Mouse (Mus musculus) lung, postnatal 25 days (tissue): Measurements from ENCODE around the gene Ppp3cb.
"Not testable (repeated sequence)": the region's sequence is repeated elsewhere in the genome, so short reads cannot be mapped to it uniquely, and the experiment has no call there.

Experiments
- DNase-seq: peaks from one replicate; pipeline ENCODE4 v3.0.0; 2022; ENCODE audit warnings: low spot score

The Ppp3cb gene

DNA sequence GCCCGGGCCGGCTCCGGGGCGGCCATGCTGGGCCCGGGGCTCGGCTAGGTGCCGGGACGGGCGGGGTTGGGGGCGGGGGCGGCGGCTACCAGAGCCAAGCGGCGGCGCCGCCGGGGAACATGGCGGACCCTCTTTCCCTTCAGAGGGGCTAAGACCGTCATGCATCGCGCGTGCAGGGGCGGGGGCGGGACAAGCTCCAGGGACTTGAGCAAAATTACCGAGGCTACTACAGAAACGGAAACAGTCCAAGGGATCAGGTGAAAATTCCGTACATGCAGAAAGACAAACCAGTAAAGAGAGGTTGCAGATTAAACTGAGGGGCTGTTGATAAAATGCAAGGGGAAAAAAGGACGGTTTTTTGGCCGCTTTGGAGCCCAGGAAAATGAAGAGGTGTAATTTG, at the start of gene Ppp3cb:
Ppp3cb (minus strand) TSS at position 159 of the 400 bp plus-strand sequence.
- DNase-seq, result peak; percentile 87

- DNase-seq, result no peak
These were observed 49.4 kb upstream of the Ppp3cb start for GRCm38 (mm10) chr14:20595781-20596180.

DNA sequence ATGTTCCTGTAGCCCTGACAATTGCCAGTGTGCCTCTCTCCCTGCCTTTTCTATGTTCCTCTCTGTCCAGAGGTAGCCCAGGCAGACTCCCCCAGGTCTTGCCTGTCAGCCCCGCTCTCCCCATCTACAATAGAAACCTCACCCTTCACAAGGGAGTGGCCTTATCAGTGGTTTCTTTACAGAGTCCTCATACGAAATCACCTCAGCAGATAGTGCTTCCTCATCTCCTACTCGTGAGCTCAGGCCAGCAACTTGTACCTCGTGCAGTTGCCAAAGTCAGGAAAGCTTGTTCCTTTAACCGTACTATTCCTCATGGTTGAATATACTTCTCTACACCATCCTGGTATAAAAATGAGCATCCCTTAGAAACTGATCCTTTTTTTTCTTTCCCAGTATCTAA, 41.1 kb upstream of the Ppp3cb start:
- DNase-seq, result no peak

DNA sequence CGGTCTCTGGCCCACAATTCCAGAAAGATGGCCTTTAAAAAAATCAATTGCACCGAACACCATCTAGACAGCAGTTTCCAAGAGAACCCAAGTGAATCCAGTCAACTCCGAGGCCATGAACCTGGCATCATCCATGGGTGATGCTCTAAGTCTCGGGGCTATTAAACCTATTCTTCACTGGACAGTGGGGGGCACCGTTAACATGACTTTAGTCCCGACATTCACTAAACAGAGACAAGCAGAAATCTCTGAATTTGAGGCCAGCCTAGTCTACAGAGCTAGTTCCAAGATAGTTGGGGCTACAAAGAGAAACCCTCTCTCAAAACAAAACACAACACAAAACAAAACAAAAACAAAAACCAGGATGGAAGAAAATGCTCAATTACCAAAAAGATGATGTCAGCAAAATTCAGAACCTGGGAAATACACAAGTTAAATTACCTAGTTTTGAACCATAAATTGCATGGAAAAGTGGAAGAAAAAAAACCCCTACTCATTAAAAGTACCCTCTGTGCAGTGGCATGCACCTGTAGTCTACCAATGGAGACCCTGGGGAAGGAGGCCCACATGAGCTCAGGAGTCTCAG, 32.5 kb upstream of the Ppp3cb start:
- DNase-seq, result peak; percentile 12

GRCm38 (mm10) chr14:20576179-20576578, 29.8 kb upstream of the Ppp3cb start:
- DNase-seq, result peak; percentile 79

- not testable (repeated sequence) for DNase-seq
These were observed 26.8 kb upstream of the Ppp3cb start for GRCm38 (mm10) chr14:20573196-20573595.

DNA sequence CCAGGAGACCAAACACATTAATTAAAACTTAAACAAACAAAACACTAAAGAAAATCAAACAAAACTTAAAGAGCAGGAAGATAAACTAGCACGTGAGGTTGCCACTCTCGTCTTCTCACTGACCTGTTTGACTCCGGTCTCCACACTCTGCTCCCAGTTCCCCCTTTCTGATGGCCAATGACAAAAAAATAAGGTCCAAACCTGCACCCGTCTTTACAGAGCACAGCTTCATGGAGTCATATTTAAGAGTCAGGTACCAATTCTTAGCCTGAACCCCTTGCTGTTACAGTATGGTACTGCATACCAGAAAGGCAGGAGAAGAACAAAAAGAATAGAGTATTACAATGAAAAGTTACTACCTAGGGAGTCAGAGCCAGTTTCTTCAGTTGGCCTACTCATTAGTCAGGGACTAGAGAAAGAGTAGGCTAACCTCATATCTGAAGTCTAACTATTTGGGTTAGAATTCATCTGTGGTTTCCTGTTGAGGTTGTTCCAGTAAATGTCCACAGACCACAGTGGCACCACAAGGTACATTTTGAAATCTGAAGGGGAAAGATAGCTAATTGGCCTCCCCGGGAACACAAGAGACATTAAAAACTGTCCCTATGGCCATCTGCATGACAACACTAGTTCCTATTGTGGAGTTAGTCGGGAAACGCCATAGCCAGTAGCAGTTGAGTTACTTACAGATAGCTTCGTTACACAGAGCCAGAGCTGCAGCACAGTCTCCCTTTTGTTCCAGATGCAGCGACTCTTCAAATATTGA, 19.1 kb upstream of the Ppp3cb start:
- DNase-seq, result peak; percentile 1

- DNase-seq, result no peak
These were observed 18.3 kb upstream of the Ppp3cb start for GRCm38 (mm10) chr14:20564692-20565091.

- DNase-seq, result no peak
These were observed 15.5 kb upstream of the Ppp3cb start for GRCm38 (mm10) chr14:20561897-20562296.

GRCm38 (mm10) chr14:20550136-20550535, 3.8 kb upstream of the Ppp3cb start:
- DNase-seq, result no peak

- DNase-seq, result peak; percentile 93
These were observed 643 bp downstream of the Ppp3cb start for GRCm38 (mm10) chr14:20545529-20546331.

- DNase-seq, result no peak
These were observed 1.6 kb downstream of the Ppp3cb start for GRCm38 (mm10) chr14:20544467-20545411.

DNA sequence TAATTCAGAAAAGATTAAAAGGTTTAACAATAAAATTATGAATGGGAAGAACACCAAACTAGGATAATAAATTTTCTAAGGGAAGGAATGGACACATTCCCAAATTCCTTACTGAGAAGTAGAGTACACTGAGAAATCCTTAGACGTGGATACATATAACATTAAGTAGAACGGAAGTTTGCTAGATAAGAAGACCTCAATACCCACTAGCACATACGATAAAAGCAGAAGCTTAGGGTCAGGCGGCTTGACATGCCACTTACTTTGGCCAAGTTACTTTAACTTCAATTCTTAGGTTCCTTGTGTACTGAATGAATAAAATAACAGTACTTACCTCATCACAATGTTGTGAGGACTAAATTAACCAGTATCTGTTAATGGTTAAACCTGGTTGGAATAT, 16.7 kb downstream of the Ppp3cb start:
- DNase-seq, result no peak

GRCm38 (mm10) chr14:20520179-20520578, 26.2 kb downstream of the Ppp3cb start:
- DNase-seq, result no peak

GRCm38 (mm10) chr14:20508424-20508823, 37.9 kb downstream of the Ppp3cb start:
- DNase-seq, result no peak

DNA sequence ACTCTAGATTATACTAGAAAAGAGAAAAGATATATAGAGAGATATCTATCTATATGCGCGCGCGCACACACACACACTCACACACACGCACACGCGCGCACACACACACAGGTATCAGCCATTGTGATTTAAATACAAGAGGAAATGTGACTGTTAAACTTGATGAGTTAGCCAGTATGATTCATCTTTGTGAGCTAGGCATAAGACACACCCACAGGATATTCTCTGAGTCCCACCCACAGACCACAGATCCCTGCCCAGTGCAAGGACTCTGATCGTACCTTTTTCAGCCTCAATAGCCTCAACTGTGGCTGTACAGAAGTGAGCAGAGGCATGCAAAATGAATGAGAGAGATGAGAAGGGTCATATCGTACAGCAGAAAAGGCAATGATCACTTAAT, 43.4 kb downstream of the Ppp3cb start:
- peak; percentile 7 for DNase-seq

DNA sequence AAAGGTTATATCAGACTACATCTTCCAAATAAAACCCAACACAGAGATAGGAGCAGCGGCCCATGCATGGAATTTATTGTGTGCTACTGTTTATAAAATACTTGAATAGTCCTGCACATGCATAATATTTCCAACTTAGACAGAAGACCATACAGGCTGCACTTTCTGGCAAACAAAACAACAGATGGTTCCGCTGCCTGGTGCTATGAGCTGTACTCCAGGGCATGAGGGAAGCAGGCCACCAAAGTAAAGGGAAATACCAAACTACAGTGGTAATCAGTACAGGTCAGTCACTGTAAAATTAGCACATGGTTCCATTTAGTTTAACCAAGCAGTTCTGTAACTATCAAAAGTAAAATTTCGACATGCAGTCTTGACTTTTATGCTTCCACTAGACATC, 46.4 kb downstream of the Ppp3cb start:
- DNase-seq, result no peak

DNA sequence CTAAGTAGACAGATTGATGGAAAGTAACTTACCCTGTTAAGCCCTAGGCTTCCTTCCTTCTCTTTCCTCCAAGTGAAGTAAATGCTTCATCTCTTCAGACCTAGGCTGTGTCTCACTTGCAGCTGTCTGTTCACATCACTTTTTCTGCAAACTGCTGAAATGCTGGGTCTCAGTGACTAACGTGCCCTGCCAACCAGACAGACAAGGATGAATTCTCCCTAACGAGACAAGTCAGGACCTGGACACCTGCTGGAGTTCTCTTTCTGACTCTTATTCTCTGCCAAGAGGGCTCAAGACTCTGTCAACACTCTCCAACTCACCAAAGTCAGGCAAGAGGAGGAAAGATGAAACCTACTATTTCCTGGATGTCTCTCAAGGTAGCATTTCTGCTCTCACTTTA, 49.8 kb downstream of the Ppp3cb start, which contains the start of gene Mss51:
Mss51 (minus strand) TSS at position 299 of the 400 bp plus-strand sequence.
- DNase-seq, result no peak

DNA sequence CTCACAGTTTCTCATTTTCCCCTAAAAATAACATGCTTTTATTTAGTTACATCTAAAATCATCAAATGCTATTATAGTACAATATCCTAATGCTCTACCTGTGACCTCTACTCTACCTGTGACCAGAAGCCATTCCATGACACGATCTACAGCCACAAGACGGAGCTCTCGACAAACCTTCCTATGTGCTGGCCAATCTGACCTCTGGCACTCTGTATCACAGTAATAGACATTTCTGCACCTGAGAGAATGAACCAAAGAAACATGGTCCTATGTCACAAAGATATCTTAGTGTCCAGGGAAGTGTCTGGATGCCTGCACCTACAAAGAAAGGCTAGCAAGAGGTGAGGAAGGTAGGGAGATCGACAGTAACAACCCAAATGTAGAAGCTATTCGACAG, 60.3 kb downstream of the Ppp3cb start:
- no peak for DNase-seq

DNA sequence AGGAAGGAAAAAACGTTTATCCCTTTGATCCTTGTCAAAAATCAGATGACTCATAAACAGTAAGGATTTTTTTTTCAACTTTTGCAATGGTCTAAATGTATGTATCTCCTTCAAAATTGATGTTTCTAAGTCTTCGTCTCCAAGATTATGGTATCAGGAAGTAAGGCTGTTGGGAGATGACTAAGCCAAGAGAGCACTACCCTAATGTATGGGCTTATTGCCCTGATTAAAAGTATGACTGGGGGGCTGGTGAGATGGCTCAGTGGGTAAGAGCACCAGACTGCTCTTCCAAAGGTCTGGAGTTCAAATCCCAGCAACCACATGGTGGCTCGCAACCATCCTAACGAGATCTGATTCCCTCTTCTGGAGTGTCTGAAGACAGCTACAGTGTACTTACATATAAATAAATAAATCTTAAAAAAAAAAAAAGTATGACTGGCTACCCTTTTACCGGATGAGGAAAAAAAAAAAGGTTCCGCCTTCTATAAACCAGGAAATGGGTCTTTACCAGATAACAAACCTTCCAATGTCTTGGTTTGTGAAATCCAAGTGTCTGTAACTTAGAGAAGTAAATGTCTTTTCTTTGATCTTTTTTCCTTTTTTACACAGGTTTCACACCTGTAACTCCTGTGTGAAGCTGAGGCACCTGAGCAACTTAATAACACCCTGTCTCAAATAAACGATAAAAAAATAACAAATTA, 64.2 kb downstream of the Ppp3cb start:
- DNase-seq, result no peak

DNA sequence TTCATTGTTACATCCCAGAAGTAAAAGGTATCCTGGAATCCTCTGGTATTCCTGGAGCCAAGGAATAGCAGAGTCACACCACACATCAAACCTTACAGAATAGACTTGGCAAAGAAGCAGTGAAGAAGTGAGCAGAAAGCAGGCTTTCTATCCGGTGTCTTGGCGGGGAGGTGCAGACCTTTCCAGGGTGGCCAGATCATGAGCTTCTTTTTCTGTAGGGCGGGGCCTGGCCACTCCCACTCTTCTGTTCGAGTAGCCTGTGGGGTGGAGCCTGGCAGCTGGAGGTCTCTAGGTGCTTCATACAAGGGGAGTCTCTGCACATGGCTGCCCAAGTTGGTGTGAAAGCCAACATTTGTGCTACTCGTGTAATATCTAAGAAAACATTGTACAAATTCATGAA, 65.2 kb downstream of the Ppp3cb start:
- peak; percentile 15 for DNase-seq
